Mouse (Mus musculus): ENCODE data around the gene Olfr1489. TPM values are rescaled to one million over a fixed set of nuclear protein-coding genes. Genes with fewer than 3 reads are reported as not detected.
"Not testable (repeated sequence)": the region's sequence is repeated elsewhere in the genome, so short reads cannot be mapped to it uniquely, and the experiment has no call there.

Olfr1489 gene
- total RNA-seq (2022), result not detected

DNA sequence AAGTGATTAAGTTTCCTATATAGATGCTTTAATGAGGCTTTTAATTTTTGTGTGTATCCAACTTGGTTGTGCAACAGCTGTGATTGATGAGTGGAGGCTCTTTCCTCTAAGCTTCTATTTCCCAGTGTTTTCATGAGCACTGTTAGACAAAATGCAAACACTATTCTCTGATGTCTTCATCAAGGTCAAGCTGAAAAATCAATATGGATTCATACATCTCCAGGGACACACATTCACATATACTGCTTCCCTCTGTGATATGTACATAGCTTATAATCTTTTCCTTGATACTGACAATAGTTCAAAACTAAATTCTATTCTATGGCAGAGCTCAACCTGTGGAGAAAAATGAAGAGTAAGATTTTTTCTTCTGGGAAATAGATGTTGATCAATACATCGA lies at the start of gene Olfr1489:
Olfr1489 (plus strand) TSS at position 301 of the 400 bp plus-strand sequence.
- DNase-seq (ENCODE audit: low spot score in 2 of 2), result no peak

DNA sequence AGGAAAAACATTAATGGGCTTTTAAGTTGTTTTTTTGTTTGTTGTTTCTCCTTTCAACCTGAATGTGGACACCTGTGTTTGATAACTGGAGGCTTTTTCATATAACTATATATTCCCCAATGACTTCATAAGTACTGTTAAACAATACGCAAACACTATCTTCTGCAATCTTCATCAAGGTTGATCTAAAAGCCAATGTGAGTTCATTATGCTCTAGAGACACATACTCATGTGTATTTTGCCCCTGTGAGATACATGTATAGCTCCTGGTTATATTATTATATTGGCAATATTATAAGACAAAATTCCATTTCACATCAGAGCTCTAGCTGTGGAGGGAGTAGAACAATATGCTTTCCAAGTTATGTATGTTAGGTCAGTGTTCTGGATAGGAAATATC lies 48.2 kb upstream of the Olfr1489 start, which contains the start of gene Olfr1484:
Olfr1484 (plus strand) TSS at position 301 of the 400 bp plus-strand sequence.
- no peak for DNase-seq (ENCODE audit: low spot score in 2 of 2)

GRCm38 (mm10) chr19:13617075-13617474 lies 14.3 kb upstream of the Olfr1489 start, which contains the start of gene Olfr1487:
Gene Olfr1487, plus strand, starts transcription at chr19:13617375.
- not testable (repeated sequence) for DNase-seq (ENCODE audit: low spot score in 2 of 2)

GRCm38 (mm10) chr19:13650791-13651190 lies 19.4 kb downstream of the Olfr1489 start, which contains the start of gene Olfr1490:
Gene Olfr1490, plus strand, starts transcription at chr19:13651091.
- no peak for DNase-seq (ENCODE audit: low spot score in 2 of 2)

Small RNA genes within 50 kb of the gene (microRNA-seq; reads per million reads assigned to microRNA genes)
- 0 reads per million in 2 experiments for gene Gm22323
- gene Gm23931, result 0 reads per million in 2 experiments

Other genes starting within 250 kb of the Olfr1489 start
- gene Olfr1469, start 223.8 kb upstream of the Olfr1489 start, total RNA-seq (2022), result not detected
- gene Olfr1471, start 188.2 kb upstream of the Olfr1489 start, total RNA-seq (2022), result not detected
- gene Olfr1472, start 175.5 kb upstream of the Olfr1489 start, total RNA-seq (2022), result not detected
- gene Olfr1474, start 162.1 kb upstream of the Olfr1489 start, total RNA-seq (2022), result not detected
- not detected for gene Olfr1475, start 151.4 kb upstream of the Olfr1489 start, total RNA-seq (2022)
- gene Olfr1477, start 131.1 kb upstream of the Olfr1489 start, total RNA-seq (2022), result not detected
- not detected for gene Olfr1480, start 103.7 kb upstream of the Olfr1489 start, total RNA-seq (2022)
- gene Olfr1484, start 48.1 kb upstream of the Olfr1489 start, total RNA-seq (2022), result not detected
- not detected for gene Olfr1487, start 14.2 kb upstream of the Olfr1489 start, total RNA-seq (2022)
- not detected for gene Olfr1490, start 19.5 kb downstream of the Olfr1489 start, total RNA-seq (2022)
- not detected for gene Olfr1491, start 65.6 kb downstream of the Olfr1489 start, total RNA-seq (2022)
- not detected for gene Olfr1493-ps1, start 91.7 kb downstream of the Olfr1489 start, total RNA-seq (2022)
- gene Olfr1494, start 108.1 kb downstream of the Olfr1489 start, total RNA-seq (2022), result not detected
- not detected for gene Olfr1495, start 133.0 kb downstream of the Olfr1489 start, total RNA-seq (2022)
- gene Olfr1496, start 146.3 kb downstream of the Olfr1489 start, total RNA-seq (2022), result not detected
- not detected for gene Olfr1497, start 166.6 kb downstream of the Olfr1489 start, total RNA-seq (2022)
- gene Olfr1499, start 187.8 kb downstream of the Olfr1489 start, total RNA-seq (2022), result not detected
- gene Olfr1500, start 198.9 kb downstream of the Olfr1489 start, total RNA-seq (2022), result not detected
- not detected for gene Olfr1501, start 219.1 kb downstream of the Olfr1489 start, total RNA-seq (2022)
- gene Olfr1502, start 230.2 kb downstream of the Olfr1489 start, total RNA-seq (2022), result not detected